Mouse (Mus musculus): ENCODE measurements at regions not wholly inside any gene's neighbourhood (a gene's known extent, or its start where the extent isn't known, plus 50 kb on each side); places are given as distances from the start of the nearest gene placed in this dataset.

- H3K4me1 ChIP-seq (replicated peaks; ENCODE audit: insufficient read depth, low read length): no peaks in the 10 kb centered on the region
- no peak for DNase-seq (ENCODE audit: low spot score)
- no peak overlapping the region for H3K4me3 ChIP-seq (replicated peaks; ENCODE audit: low read depth, low read length)
- no peaks in the 10 kb centered on the region for H3K9me3 ChIP-seq (replicated peaks; ENCODE audit: low read length)
- no peak overlapping the region for H3K9ac ChIP-seq (ENCODE audit: low read depth, low read length)
- H3K36me3 ChIP-seq (ENCODE audit: insufficient read depth, low read length): no peaks in the 10 kb centered on the region
- H3K27ac ChIP-seq: no peak overlapping the region
- no peak for ATAC-seq (replicated peaks; ENCODE audit: low FRiP score, low read depth)
- no peak overlapping the region for H3K4me2 ChIP-seq (ENCODE audit: low read length)
- H3K27me3 ChIP-seq (ENCODE audit: insufficient read depth, low read length): no peaks in the 10 kb centered on the region
- 92% methylated on average over 4 of the region's 4 CpGs for WGBS
- no peak for TF ChIP-seq CTCF (IDR thresholded peaks at IDR 0.05; ENCODE audit: low read depth)
These were observed 173.7 kb upstream of the Prr30 start for GRCm38 (mm10) chr14:101373864-101374263.

GRCm38 (mm10) chr14:101359860-101360259, 159.7 kb upstream of the Prr30 start:
- no peak for TF ChIP-seq CTCF (IDR thresholded peaks at IDR 0.05; ENCODE audit: low read depth)
- ATAC-seq (replicated peaks; ENCODE audit: low FRiP score, low read depth) (no peak), DNase-seq (ENCODE audit: low spot score) (no peak)
- Histone ChIP-seq H3K9ac (ENCODE audit: low read depth, low read length) (no peak overlapping the region), H3K27me3 (ENCODE audit: insufficient read depth, low read length) (no peaks in the 10 kb centered on the region), H3K4me2 (ENCODE audit: low read length) (no peak overlapping the region), H3K9me3 (replicated peaks; ENCODE audit: low read length) (no peaks in the 10 kb centered on the region), H3K27ac (no peak overlapping the region), H3K4me1 (replicated peaks; ENCODE audit: insufficient read depth, low read length) (no peaks in the 10 kb centered on the region), H3K36me3 (ENCODE audit: insufficient read depth, low read length) (no peaks in the 10 kb centered on the region), H3K4me3 (replicated peaks; ENCODE audit: low read depth, low read length) (no peak overlapping the region)
- whole genome bisulfite sequencing: 83% methylated on average over 2 of the region's 2 CpGs

GRCm38 (mm10) chr14:101353009-101353378, 152.9 kb upstream of the Prr30 start:
- no peak overlapping the region for H3K4me3 ChIP-seq (replicated peaks; ENCODE audit: low read depth, low read length)
- no peak for ATAC-seq (replicated peaks; ENCODE audit: low FRiP score, low read depth)
- no peaks in the 10 kb centered on the region for H3K27me3 ChIP-seq (ENCODE audit: insufficient read depth, low read length)
- no peak for DNase-seq (ENCODE audit: low spot score)
- H3K27ac ChIP-seq: no peak overlapping the region
- no peak overlapping the region for H3K4me2 ChIP-seq (ENCODE audit: low read length)
- TF ChIP-seq CTCF (IDR thresholded peaks at IDR 0.05; ENCODE audit: low read depth): no peak
- H3K9me3 ChIP-seq (replicated peaks; ENCODE audit: low read length): no peaks in the 10 kb centered on the region
- no peak overlapping the region for H3K9ac ChIP-seq (ENCODE audit: low read depth, low read length)
- WGBS: 66% methylated on average over 3 of the region's 3 CpGs
- H3K4me1 ChIP-seq (replicated peaks; ENCODE audit: insufficient read depth, low read length): no peaks in the 10 kb centered on the region
- no peaks in the 10 kb centered on the region for H3K36me3 ChIP-seq (ENCODE audit: insufficient read depth, low read length)

- H3K9me3 ChIP-seq (replicated peaks; ENCODE audit: low read length): no peaks in the 10 kb centered on the region
- no peak overlapping the region for H3K4me2 ChIP-seq (ENCODE audit: low read length)
- no peaks in the 10 kb centered on the region for H3K36me3 ChIP-seq (ENCODE audit: insufficient read depth, low read length)
- no peaks in the 10 kb centered on the region for H3K4me1 ChIP-seq (replicated peaks; ENCODE audit: insufficient read depth, low read length)
- no peak overlapping the region for H3K27ac ChIP-seq
- no peak overlapping the region for H3K9ac ChIP-seq (ENCODE audit: low read depth, low read length)
- ATAC-seq (replicated peaks; ENCODE audit: low FRiP score, low read depth) (no peak), DNase-seq (ENCODE audit: low spot score) (peak; percentile 45)
- no peak overlapping the region for H3K4me3 ChIP-seq (replicated peaks; ENCODE audit: low read depth, low read length)
- no peak for TF ChIP-seq CTCF (IDR thresholded peaks at IDR 0.05; ENCODE audit: low read depth)
- no peaks in the 10 kb centered on the region for H3K27me3 ChIP-seq (ENCODE audit: insufficient read depth, low read length)
- WGBS: 30% methylated on average over 6 of the region's 6 CpGs
These were observed 152.2 kb upstream of the Prr30 start for GRCm38 (mm10) chr14:101352046-101353008.

- no peaks in the 10 kb centered on the region for H3K36me3 ChIP-seq (ENCODE audit: insufficient read depth, low read length)
- no peak for TF ChIP-seq CTCF (IDR thresholded peaks at IDR 0.05; ENCODE audit: low read depth)
- H3K4me3 ChIP-seq (replicated peaks; ENCODE audit: low read depth, low read length): no peak overlapping the region
- H3K9me3 ChIP-seq (replicated peaks; ENCODE audit: low read length): no peaks in the 10 kb centered on the region
- no peak overlapping the region for H3K27ac ChIP-seq
- H3K4me1 ChIP-seq (replicated peaks; ENCODE audit: insufficient read depth, low read length): no peaks in the 10 kb centered on the region
- H3K4me2 ChIP-seq (ENCODE audit: low read length): no peak overlapping the region
- no peaks in the 10 kb centered on the region for H3K27me3 ChIP-seq (ENCODE audit: insufficient read depth, low read length)
- no peak for ATAC-seq (replicated peaks; ENCODE audit: low FRiP score, low read depth)
- H3K9ac ChIP-seq (ENCODE audit: low read depth, low read length): no peak overlapping the region
- no peak for DNase-seq (ENCODE audit: low spot score)
- 96% methylated on average over 1 of the region's 1 CpGs for WGBS
These were observed 140.2 kb upstream of the Prr30 start for GRCm38 (mm10) chr14:101340331-101340730.

GRCm38 (mm10) chr14:101332015-101332414, 131.9 kb upstream of the Prr30 start:
- Histone ChIP-seq H3K9ac (ENCODE audit: low read depth, low read length) (no peak overlapping the region), H3K4me3 (replicated peaks; ENCODE audit: low read depth, low read length) (no peak overlapping the region), H3K27me3 (ENCODE audit: insufficient read depth, low read length) (no peaks in the 10 kb centered on the region), H3K9me3 (replicated peaks; ENCODE audit: low read length) (no peaks in the 10 kb centered on the region), H3K36me3 (ENCODE audit: insufficient read depth, low read length) (no peaks in the 10 kb centered on the region), H3K27ac (no peak overlapping the region), H3K4me2 (ENCODE audit: low read length) (no peak overlapping the region), H3K4me1 (replicated peaks; ENCODE audit: insufficient read depth, low read length) (no peaks in the 10 kb centered on the region)
- 77% methylated on average over 4 of the region's 4 CpGs for WGBS
- DNase-seq (ENCODE audit: low spot score) (no peak), ATAC-seq (replicated peaks; ENCODE audit: low FRiP score, low read depth) (no peak)
- TF ChIP-seq CTCF (IDR thresholded peaks at IDR 0.05; ENCODE audit: low read depth): no peak

All from kidney, postnatal 0 days (tissue).